Mouse (Mus musculus): ENCODE data around the gene Npb. TPM values are rescaled to one million over a fixed set of nuclear protein-coding genes. Genes with fewer than 3 reads are reported as not detected.

Npb gene
- polyA plus RNA-seq, 1 experiment from 2014 or later, result 13.6 TPM

DNA sequence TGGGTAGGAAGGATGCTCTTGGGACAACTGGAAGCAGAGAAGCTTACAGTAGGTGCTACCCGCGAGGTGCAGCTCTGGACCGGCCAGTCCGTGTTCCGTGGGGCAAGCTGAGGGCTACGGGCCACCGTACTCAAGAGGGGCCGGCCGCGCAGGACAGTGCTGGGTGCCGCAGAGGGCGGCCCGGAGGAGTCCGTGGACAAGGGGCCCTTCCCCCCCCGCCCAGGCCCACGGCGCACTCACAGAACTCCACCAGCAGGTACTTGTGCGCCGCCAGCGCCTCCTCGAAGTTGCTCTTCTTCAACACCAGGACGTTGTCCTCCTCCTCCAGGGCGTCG lies 35.9 kb upstream of the Npb start:
- peak overlapping the region; percentile 92 for H3K27ac ChIP-seq (ENCODE audit: low read length)
- no peaks in the 10 kb centered on the region for H3K27me3 ChIP-seq (ENCODE audit: control insufficient read depth, insufficient read depth, low read length)
- H3K9ac ChIP-seq (ENCODE audit: low read length), result peak overlapping the region; percentile 97
- 0% methylated on average over 24 of the region's 24 CpGs for WGBS
- peaks cover 19% of the 10 kb centered on the region for H3K4me1 ChIP-seq (ENCODE audit: control insufficient read depth, insufficient read depth, low read length)
- H3K9me3 ChIP-seq (replicated peaks; ENCODE audit: control insufficient read depth, low read length), result no peaks in the 10 kb centered on the region
- H3K36me3 ChIP-seq (ENCODE audit: control insufficient read depth, insufficient read depth), result peaks cover 33% of the 10 kb centered on the region
- peak overlapping the region; percentile 97 for H3K4me3 ChIP-seq (ENCODE audit: low read length)
- peak overlapping the region; percentile 90 for H3K4me2 ChIP-seq (ENCODE audit: low read depth, low read length)
- peak; percentile 8 for ATAC-seq (replicated peaks; ENCODE audit: extremely low read depth, insufficient read depth, low FRiP score)

DNA sequence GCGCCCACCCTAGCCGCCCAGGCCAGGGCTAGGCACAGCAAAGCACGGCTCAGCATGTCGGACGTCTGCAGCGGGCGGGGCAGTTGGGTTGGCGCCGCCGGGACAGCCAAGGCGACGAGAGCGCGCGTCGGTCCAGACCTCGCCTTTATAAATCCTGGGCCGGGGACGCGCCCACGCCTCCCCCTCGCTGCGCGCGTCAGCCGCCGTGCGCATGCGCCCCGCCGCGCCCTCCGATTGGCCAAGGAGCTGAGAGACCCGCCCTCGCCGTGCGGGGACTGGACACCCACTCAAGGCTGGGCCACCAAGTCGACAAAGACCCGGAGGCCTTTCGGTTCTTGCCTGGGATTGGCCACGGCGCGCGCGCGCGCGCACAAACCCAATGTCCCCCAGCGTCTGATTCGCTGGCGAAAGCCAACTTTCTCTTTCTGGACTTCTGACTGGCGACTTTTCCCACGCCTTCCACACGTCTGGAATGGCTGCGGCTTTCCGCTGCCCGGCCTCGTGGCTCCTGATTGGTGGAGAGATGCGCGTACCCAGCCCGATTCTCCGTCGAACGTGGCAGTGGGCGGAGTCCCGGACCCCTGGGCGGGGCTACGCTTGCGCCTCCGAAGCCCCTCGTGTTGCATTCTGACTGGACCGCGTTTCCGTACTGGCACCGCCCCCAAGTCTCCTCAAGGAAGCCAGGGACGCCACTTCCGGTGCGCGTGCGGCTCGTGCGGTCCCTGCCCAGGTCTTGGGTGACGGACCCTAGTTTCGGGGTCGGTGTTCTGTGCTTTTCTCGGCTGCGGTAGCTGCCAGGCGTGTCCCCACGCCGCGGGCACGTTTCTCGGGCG lies 35.3 kb upstream of the Npb start, which contains the start of gene P4hb:
Gene P4hb (minus strand): TSS at position 502 of the 833 bp plus-strand sequence.
- Histone ChIP-seq H3K36me3 (ENCODE audit: control insufficient read depth, insufficient read depth) (peaks cover 33% of the 10 kb centered on the region), H3K9me3 (replicated peaks; ENCODE audit: control insufficient read depth, low read length) (no peaks in the 10 kb centered on the region), H3K4me2 (ENCODE audit: low read depth, low read length) (peak within 1 kb of the TSS; percentile 90), H3K9ac (ENCODE audit: low read length) (peak within 1 kb of the TSS; percentile 97), H3K4me3 (ENCODE audit: low read length) (peak within 1 kb of the TSS; percentile 97), H3K27me3 (ENCODE audit: control insufficient read depth, insufficient read depth, low read length) (no peaks in the 10 kb centered on the region), H3K27ac (ENCODE audit: low read length) (peak within 1 kb of the TSS; percentile 99), H3K4me1 (ENCODE audit: control insufficient read depth, insufficient read depth, low read length) (peaks cover 19% of the 10 kb centered on the region)
- peak; percentile 96 for ATAC-seq (replicated peaks; ENCODE audit: extremely low read depth, insufficient read depth, low FRiP score)
- under 1% methylated on average over 94 of the region's 94 CpGs for WGBS

DNA sequence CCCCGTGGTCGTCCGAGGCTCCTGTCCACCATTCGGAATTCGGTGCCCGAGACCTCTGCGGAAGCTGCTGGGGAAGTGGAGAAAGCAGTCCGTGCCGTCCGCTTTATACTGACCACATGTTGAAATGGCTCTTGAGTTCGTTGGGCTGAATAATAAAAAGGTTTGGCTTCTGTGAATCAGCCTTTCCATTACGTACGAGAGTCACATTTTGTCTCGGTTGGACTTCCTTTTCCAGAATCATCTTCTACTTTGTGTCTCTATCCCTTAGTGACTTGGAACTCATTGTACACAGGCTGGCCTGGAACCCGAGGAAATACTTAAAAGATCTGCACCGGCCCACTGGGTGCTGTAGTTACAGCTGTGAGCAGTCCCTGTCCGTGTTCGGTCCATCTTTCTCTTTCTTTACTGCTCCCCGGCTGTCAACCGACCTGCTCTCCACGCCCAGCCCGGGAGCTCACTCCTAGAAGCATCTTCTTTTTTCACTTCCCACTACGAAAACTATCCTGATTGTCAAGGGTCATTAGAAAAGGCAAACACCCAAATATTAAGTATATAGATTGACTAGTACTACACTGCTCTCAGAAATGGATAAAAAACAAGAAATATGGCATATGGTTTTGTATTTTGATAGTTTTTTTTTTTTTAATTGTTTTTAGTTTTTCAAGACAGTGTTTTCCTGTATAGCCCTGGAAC lies 34.5 kb upstream of the Npb start:
- Histone ChIP-seq H3K27me3 (ENCODE audit: control insufficient read depth, insufficient read depth, low read length) (no peaks in the 10 kb centered on the region), H3K4me3 (ENCODE audit: low read length) (peak overlapping the region; percentile 97), H3K4me2 (ENCODE audit: low read depth, low read length) (peak overlapping the region; percentile 68), H3K9ac (ENCODE audit: low read length) (peak overlapping the region; percentile 95), H3K4me1 (ENCODE audit: control insufficient read depth, insufficient read depth, low read length) (peaks cover 19% of the 10 kb centered on the region), H3K27ac (ENCODE audit: low read length) (peak overlapping the region; percentile 99), H3K36me3 (ENCODE audit: control insufficient read depth, insufficient read depth) (peaks cover 33% of the 10 kb centered on the region), H3K9me3 (replicated peaks; ENCODE audit: control insufficient read depth, low read length) (no peaks in the 10 kb centered on the region)
- ATAC-seq (replicated peaks; ENCODE audit: extremely low read depth, insufficient read depth, low FRiP score), result 0 out of 2 replicates have a peak, but pooled peaks have one; percentile 0
- under 1% methylated on average over 23 of the region's 23 CpGs for WGBS

DNA sequence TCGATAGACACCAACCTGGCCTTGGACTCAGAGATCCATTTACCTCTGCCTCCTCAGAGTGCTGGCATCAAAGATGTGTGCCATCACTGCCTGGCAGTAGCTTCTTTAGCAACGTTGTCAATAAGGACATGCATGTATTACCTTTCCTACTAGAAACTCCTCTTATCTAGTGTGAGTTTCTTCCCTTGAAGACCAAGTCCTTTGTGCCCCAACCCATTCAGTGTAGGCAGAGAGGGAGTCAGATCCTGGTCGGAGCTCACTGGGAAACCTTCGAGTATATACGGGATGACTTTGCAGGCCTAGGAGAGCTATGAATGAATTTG lies 34.0 kb upstream of the Npb start:
- Histone ChIP-seq H3K9me3 (replicated peaks; ENCODE audit: control insufficient read depth, low read length) (no peaks in the 10 kb centered on the region), H3K36me3 (ENCODE audit: control insufficient read depth, insufficient read depth) (peaks cover 38% of the 10 kb centered on the region), H3K27me3 (ENCODE audit: control insufficient read depth, insufficient read depth, low read length) (no peaks in the 10 kb centered on the region), H3K4me1 (ENCODE audit: control insufficient read depth, insufficient read depth, low read length) (peaks cover 21% of the 10 kb centered on the region), H3K4me2 (ENCODE audit: low read depth, low read length) (peak overlapping the region; percentile 68), H3K4me3 (ENCODE audit: low read length) (peak overlapping the region; percentile 97), H3K27ac (ENCODE audit: low read length) (peak overlapping the region; percentile 68), H3K9ac (ENCODE audit: low read length) (peak overlapping the region; percentile 95)
- WGBS, result 25% methylated on average over 5 of the region's 5 CpGs
- no peak for ATAC-seq (replicated peaks; ENCODE audit: extremely low read depth, insufficient read depth, low FRiP score)

DNA sequence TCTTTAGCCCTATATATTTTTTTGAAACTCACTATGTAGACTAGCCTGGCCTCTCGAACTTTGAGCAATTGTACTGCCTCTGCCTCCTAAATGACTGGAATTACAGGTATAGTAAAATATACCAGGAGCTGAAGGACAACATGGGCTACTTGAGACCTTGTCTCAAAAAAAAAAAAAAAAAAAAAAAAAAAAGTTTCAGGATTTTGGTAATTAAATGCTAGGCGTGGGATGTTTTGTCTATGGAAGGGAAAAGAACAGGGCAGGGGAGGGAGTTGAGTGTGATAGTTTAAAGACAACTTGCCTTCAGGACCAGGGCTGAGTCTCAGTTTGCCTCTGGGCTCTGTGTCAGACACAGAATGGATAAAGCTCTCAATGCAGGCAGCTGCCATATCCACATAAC lies 33.2 kb upstream of the Npb start:
- H3K27me3 ChIP-seq (ENCODE audit: control insufficient read depth, insufficient read depth, low read length), result no peaks in the 10 kb centered on the region
- H3K9ac ChIP-seq (ENCODE audit: low read length), result no peak overlapping the region
- H3K27ac ChIP-seq (ENCODE audit: low read length), result no peak overlapping the region; the same call in 1 of the 2 replicates
- ATAC-seq (replicated peaks; ENCODE audit: extremely low read depth, insufficient read depth, low FRiP score), result no peak
- H3K4me1 ChIP-seq (ENCODE audit: control insufficient read depth, insufficient read depth, low read length), result peaks cover 29% of the 10 kb centered on the region
- H3K4me3 ChIP-seq (ENCODE audit: low read length), result no peak overlapping the region
- H3K4me2 ChIP-seq (ENCODE audit: low read depth, low read length), result no peak overlapping the region
- H3K9me3 ChIP-seq (replicated peaks; ENCODE audit: control insufficient read depth, low read length), result no peaks in the 10 kb centered on the region
- WGBS, result 84% methylated on average over 2 of the region's 2 CpGs
- peaks cover 37% of the 10 kb centered on the region for H3K36me3 ChIP-seq (ENCODE audit: control insufficient read depth, insufficient read depth)

DNA sequence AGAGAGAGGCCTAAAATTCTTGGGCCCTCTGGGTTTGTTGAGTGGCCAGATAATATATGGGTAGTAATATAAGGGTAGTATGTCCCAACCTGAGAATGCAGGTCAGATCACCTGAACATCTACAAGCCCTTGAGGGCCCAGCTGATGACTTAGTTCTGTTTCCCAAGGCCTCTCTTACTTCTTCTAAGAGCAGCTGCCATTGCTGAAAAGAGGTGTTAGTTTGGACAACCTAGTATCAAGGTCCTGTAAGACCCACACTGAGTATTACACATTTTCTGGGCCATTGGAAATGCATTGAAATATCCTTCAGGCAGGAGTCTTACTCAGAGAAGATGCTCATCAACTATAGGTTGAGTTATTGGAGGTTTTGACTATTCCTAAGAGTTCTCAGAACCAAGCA lies 32.3 kb upstream of the Npb start:
- Histone ChIP-seq H3K36me3 (ENCODE audit: control insufficient read depth, insufficient read depth) (peaks cover 28% of the 10 kb centered on the region), H3K4me2 (ENCODE audit: low read depth, low read length) (no peak overlapping the region), H3K4me3 (ENCODE audit: low read length) (no peak overlapping the region), H3K9ac (ENCODE audit: low read length) (no peak overlapping the region), H3K4me1 (ENCODE audit: control insufficient read depth, insufficient read depth, low read length) (peaks cover 33% of the 10 kb centered on the region), H3K27ac (ENCODE audit: low read length) (no peak overlapping the region), H3K9me3 (replicated peaks; ENCODE audit: control insufficient read depth, low read length) (no peaks in the 10 kb centered on the region), H3K27me3 (ENCODE audit: control insufficient read depth, insufficient read depth, low read length) (no peaks in the 10 kb centered on the region)
- ATAC-seq (replicated peaks; ENCODE audit: extremely low read depth, insufficient read depth, low FRiP score), result no peak

DNA sequence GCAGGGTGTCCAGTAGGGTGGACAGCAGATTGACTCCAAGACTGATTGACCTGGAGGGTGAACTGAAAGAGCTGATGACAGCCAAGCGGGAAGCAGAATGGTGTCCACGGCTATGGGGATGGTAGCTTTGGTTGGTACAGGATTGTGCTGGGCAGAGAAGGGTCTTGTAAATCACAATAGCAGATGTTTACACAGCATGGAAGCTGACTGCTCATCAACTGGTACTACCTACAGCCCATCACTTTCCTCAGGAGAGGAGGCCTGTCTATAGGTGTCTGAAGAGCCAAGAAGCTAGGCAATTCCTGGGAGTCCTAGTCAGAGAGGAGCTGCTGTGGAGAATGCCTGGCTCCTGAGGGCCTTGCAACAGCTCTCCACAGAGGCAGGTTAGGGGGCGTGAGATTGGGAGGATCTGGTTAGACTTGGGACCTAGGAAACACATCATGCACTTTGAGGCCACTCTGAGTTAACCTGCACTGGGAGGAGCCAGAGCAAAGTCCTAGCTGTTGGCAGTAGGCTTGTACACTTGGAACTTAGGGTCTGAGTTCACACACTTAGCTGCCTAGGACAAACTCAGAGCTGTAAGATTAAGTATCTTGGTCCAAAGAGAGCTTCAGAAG lies 31.8 kb upstream of the Npb start:
- Histone ChIP-seq H3K36me3 (ENCODE audit: control insufficient read depth, insufficient read depth) (peaks cover 22% of the 10 kb centered on the region), H3K27ac (ENCODE audit: low read length) (no peak overlapping the region), H3K4me3 (ENCODE audit: low read length) (no peak overlapping the region), H3K4me1 (ENCODE audit: control insufficient read depth, insufficient read depth, low read length) (peaks cover 29% of the 10 kb centered on the region), H3K9ac (ENCODE audit: low read length) (no peak overlapping the region), H3K27me3 (ENCODE audit: control insufficient read depth, insufficient read depth, low read length) (no peaks in the 10 kb centered on the region), H3K9me3 (replicated peaks; ENCODE audit: control insufficient read depth, low read length) (no peaks in the 10 kb centered on the region), H3K4me2 (ENCODE audit: low read depth, low read length) (no peak overlapping the region)
- no peak for ATAC-seq (replicated peaks; ENCODE audit: extremely low read depth, insufficient read depth, low FRiP score)
- 82% methylated on average over 3 of the region's 3 CpGs for WGBS

DNA sequence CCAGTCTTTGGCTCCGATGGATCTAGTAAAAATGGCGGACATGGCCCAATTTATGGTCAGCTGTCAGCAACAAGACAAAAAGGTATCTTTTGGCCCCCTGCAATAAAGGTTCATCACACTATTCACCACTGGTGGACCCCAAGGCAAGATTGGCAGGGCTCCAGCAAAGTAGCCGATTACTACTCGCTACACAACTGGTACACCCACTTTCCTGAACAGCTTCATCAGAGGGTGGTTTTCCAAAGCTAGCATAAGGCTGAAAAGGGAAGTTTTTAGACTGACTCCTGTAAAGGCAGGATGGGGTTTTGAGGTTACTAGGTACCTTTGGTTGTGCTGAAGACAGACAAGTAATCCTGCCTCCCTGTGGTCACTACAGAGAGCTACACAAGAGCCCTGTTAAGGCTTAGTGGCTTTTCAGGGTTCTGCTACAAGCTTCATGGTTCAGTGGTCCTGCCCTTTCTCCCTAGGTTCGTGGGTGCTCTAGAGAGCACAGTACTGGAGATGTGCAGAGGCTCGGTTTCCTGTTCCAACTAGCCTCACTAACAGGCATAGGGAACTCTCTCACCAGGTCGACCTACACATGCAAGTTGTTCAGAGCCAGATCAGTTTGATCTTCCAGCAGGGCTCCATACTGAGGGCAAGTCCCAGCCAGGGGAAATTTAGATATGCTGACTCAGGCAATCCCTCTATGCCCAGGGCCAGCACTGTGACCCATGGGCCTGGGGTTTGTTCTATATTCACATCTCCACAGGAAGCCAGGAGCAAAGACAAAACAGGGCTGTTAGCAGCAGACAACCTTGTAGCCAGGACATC lies 30.9 kb upstream of the Npb start:
- 83% methylated on average over 7 of the region's 7 CpGs for WGBS
- Histone ChIP-seq H3K9ac (ENCODE audit: low read length) (no peak overlapping the region), H3K4me1 (ENCODE audit: control insufficient read depth, insufficient read depth, low read length) (peaks cover 29% of the 10 kb centered on the region), H3K27ac (ENCODE audit: low read length) (no peak overlapping the region), H3K27me3 (ENCODE audit: control insufficient read depth, insufficient read depth, low read length) (no peaks in the 10 kb centered on the region), H3K36me3 (ENCODE audit: control insufficient read depth, insufficient read depth) (peaks cover 22% of the 10 kb centered on the region), H3K4me2 (ENCODE audit: low read depth, low read length) (no peak overlapping the region), H3K9me3 (replicated peaks; ENCODE audit: control insufficient read depth, low read length) (no peaks in the 10 kb centered on the region), H3K4me3 (ENCODE audit: low read length) (no peak overlapping the region)
- ATAC-seq (replicated peaks; ENCODE audit: extremely low read depth, insufficient read depth, low FRiP score), result no peak

Measured in heart, embryonic 16.5 days (tissue).